Mouse (Mus musculus): ENCODE data around the gene Ston2.

GRCm38 (mm10) chr12:91837401-91838065 is 49.3 kb upstream of the Ston2 start:
- TF ChIP-seq POLR2A (IDR thresholded peaks at IDR 0.05; ENCODE audit: borderline replicate concordance, control insufficient read depth, low read depth, low read length) (no peak), CTCF (IDR thresholded peaks at IDR 0.05; ENCODE audit: control insufficient read depth, insufficient read depth, low read length) (no peak)

All from bone marrow, adult 2 months (tissue).